Mouse (Mus musculus) embryo, embryonic 11 days (tissue): Measurements from ENCODE around the gene Ace3.

Source experiments
- DNase-seq: peaks from one replicate; pipeline ENCODE4 v3.0.0-alpha.2; 2015

Ace3 gene

DNA sequence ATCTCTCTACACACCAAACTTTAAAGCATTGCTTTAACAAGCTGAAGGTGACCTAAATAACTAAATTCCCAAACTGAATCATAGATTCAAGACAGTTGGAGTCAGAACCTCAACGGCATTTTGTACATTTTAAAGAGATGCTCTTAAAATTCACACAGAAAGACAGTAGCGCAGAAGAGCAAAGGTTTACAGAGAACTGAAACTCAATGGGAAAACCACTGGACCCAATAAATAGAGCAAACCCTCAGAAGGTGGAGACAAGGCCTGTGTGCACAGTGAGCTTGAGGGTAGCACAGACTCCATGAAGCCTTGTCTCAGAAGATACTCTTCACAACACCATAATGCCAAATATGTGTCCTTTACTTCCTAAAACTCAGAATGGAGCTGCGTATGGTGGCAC, 51.3 kb downstream of the Ace3 start:
- DNase-seq, result no peak

DNA sequence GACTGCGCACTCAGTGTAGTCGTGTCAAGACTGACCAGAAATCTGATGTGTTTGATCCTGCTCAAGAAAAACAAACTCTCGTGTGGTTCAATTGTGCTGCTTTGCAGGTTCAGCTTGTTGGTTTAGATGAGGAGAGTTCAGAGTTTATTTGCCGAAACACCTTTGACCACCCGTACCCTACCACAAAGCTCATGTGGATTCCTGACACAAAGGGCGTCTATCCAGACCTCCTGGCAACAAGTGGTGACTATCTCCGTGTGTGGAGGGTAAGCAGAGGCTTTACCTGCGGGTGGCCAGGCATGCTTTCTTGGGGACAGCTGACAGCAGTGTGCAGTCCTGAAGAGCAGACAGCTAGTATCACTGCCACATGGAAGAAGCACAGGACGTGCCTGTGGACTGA, 52.1 kb downstream of the Ace3 start:
- DNase-seq, result no peak

DNA sequence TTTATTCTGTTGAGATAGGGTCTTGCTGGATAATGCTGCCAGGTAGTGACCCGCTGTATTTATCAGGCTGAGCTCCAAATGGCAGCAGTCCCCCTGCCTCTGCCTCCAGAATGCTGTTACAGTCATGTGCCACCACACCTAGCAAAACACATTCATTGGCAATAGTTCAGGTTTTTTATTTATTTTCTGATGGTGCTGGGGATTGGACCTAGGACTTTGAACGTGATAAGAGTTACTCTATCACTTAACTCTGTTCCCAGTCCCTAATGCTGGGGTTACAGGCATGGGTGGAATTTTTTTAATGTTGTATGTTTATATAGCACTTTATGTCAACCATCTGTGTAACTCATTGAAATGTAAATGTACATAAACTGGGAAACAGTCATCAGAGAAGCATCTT, 59.4 kb downstream of the Ace3 start:
- no peak for DNase-seq

DNA sequence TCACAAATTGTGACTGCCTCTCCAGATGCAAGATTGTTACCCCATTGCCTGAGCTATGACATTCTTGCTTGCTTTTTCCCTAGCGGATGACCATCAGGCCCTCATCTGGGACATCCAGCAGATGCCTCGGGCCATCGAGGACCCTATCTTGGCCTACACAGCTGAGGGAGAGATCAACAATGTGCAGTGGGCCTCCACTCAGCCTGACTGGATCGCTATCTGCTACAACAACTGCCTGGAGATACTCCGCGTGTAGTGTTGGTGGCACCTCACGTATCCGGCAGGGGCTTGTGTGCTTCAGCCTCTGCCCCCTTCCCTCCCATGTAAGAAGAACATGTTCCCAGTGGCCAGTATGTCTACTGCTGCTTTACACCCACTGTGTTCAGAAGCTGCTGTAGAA, 60.1 kb downstream of the Ace3 start:
- DNase-seq, result no peak
